Mouse (Mus musculus) gastrocnemius, postnatal 10 days (tissue): ENCODE measurements around the gene Zfp831. TPM values are rescaled to one million over a fixed set of nuclear protein-coding genes. Genes with fewer than 3 reads are reported as not detected.

ENCODE experiments used
- DNase-seq: peaks from one replicate; pipeline ENCODE4 v3.0.0; 2021; ENCODE audit warnings: mixed read lengths
- total RNA-seq, 2 experiments: library from RNA; stranded (reverse); gene quantifications; 2 replicates each; pipeline ENCODE4 v1.2.3; 2021

Zfp831 gene
- total RNA-seq, 2 experiments from 2014 or later, result 0.05 to 0.07 TPM

DNA sequence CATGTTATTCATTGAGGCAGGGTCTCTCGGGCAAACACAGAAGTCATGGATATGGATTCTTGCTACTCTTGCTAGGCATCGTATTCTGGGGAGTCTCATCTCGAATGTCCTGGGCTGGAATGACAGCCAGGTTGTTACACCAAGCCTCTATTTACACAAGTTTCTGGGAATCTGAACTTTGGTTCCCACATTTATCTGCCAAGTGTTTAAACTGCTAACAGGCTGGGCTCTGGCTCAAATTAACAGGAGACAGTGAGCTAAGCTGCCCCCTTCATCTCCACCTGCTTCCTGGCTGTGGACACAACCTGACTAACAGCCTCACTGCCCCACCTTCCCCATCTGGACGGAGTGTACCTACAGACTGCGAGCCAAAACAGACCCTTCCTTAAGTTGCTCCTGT, 88.6 kb downstream of the Zfp831 start:
- no peak for DNase-seq

DNA sequence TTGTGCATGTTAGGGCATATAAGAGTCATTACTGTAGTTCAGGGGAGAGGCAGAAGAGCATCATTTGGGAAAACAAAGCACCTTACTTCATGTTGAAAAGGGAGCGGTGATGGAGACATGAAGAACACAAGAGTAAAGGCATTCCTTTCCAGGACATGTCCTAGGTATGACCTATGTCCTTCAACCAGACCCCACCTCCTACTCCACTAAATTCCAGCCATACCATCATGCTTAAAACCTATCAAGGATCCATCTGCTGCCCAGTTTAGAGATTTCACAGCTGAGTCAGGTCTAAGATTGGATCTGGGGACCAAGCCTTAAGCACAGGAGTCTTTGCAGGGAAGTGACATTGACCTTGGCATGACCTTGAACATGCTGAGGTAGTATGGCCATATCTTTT, 91.9 kb downstream of the Zfp831 start:
- DNase-seq, result no peak

DNA sequence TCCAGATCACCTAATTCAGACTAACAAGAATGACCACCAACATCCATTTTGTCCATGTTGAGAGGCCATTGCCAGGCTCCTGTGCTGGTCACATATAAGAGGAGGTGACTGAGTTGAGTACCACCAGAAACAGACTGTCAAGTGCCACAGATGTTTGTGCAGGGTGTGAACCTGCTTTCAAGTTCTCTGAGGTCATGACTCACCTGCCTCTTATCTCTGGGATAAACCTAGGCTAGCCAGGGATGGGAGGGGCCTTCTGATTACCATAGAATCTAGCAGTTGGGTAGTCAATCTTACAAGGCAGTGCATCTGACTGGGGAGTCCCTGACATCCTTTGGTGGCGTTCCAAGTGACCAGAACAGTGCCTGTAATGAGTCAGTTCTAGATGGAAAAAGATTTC, 103.8 kb downstream of the Zfp831 start:
- no peak for DNase-seq

DNA sequence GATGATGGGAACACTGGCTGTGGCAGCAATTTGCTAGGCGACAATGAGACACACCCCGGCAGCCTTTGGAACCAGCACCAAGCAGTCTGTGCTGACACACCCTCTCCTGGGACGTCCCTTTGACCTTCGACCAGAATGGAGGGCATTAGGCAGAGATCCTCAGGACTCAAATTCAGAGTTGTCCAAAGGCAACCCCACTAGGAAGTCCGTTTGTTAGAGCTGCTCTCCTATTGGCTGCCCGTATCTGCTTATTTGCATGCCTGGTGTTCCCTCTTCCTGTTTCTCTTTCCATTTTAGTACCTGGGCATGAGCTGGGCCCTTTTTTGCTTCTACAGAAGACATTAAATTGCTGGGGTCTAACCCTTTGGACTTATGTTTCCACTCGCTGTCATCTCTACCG, 105.0 kb downstream of the Zfp831 start:
- DNase-seq, result no peak

DNA sequence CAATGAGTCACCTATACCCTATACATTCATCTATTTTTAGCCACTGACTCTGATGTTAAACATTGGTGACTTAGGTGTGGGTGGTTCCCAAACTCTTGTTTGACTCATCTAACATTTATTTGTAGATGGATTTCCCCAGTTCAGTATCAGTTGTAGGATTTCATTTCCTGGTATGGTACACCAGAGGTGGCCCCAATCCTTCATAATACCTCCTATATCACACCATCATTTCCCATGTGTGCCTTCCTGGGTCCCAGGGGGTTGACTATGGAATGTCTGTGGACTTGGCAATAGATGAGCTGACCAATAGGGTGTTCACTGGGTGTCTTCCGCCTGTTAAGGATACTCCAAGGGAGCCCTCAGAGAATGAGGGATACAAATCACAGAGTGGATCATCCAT, 109.9 kb downstream of the Zfp831 start:
- no peak for DNase-seq

DNA sequence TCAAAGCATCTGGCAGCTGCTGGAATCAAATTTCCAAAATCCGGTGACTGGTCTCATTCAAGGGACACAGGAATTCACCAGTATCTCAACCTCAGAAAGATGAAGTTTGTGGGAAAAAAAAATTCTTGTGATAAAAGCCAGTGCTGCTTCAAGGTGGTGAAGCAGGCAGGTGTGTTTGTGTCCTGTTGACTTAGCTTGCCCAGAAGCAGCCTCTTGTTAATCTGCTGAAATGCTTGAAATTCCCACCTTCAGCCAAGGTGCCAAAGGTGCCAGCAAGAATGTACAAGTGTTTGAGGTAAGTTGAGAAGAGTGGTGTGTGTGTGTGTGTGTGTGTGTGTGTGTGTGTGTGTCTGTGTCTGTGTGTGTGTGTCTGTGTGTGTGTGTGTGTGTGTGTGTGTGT, 110.9 kb downstream of the Zfp831 start:
- no peak for DNase-seq

DNA sequence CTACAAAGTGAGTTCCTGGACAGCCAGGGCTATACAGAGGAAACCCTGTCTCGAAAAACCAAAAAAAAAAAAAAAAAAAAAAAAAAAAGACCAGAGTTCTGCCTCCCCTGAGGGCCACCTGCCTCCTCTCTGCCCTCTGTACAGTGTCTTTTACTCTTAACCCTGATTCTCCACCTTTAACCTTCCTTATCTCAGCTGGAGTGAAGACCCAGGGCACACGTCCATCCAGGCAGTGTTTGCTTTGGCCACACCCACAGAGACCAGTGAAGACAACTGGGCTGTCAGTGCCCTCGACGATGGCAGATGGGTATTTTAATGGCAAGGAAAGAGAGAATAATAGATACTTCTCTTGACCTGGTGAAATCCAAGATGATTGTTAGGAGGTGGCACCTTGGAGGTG, 115.9 kb downstream of the Zfp831 start:
- DNase-seq, result no peak

Other genes starting within 250 kb of the Zfp831 start
- 10 to 100 TPM; 37.3 to 39.1 TPM for gene Nelfcd, start 227.7 kb upstream of the Zfp831 start, total RNA-seq
- 10 to 100 TPM; 50.7 to 73.8 TPM for gene Ctsz, start 204.5 kb upstream of the Zfp831 start, total RNA-seq
- under 1 TPM in 1 of 2 experiments, not detected in 1; 0.43 TPM for gene Tubb1, start 192.8 kb upstream of the Zfp831 start, total RNA-seq
- 1,000 to 10,000 TPM in 1 of 2 experiments, 100 to 1,000 TPM in 1; 862 to 1,143 TPM for gene Atp5e, start 179.4 kb upstream of the Zfp831 start, total RNA-seq
- 10 to 100 TPM; 55.8 to 56.1 TPM for gene Prelid3b, start 170.5 kb upstream of the Zfp831 start, total RNA-seq
- 1 to 10 TPM; 8.6 to 8.8 TPM for gene Edn3, start 117.1 kb downstream of the Zfp831 start, total RNA-seq